Mouse (Mus musculus) heart, embryonic 16.5 days (tissue): ENCODE results near the gene Dusp10. TPM values are rescaled to one million over a fixed set of nuclear protein-coding genes. Genes with fewer than 3 reads are reported as not detected.

Experiments
- ATAC-seq: fragments of 200-750 bp; cut with Nextera tagmentation; replicated peaks from 2 replicates; pipeline ENCODE4 v1.8.0; 2017; ENCODE audit warnings: moderate number of reproducible peaks; ENCODE audit not compliant: insufficient read depth, low FRiP score; ENCODE audit errors: extremely low read depth
- H3K27ac ChIP-seq: fragments of 300-500 bp; sonication (generic); 2 replicates; pipeline ENCODE4 v1.5.1; 2014; ENCODE audit warnings: mild to moderate bottlenecking, low read length, control low read depth, moderate library complexity
- H3K27me3 ChIP-seq: fragments of 300-500 bp; sonication (generic); 2 replicates; pipeline ENCODE4 v1.6.1; 2014; ENCODE audit warnings: low read length, mixed read lengths; ENCODE audit not compliant: control insufficient read depth, insufficient read depth
- H3K36me3 ChIP-seq: fragments of 300-500 bp; sonication (generic); 2 replicates; pipeline ENCODE4 v1.6.1; 2014; ENCODE audit not compliant: control insufficient read depth, insufficient read depth
- H3K4me1 ChIP-seq: fragments of 300-500 bp; sonication (generic); 2 replicates; pipeline ENCODE4 v1.6.1; 2014; ENCODE audit warnings: low read length, mixed read lengths; ENCODE audit not compliant: control insufficient read depth, insufficient read depth
- H3K4me2 ChIP-seq: fragments of 300-500 bp; sonication (generic); 2 replicates; pipeline ENCODE4 v1.6.1; 2014; ENCODE audit warnings: low read depth, mild to moderate bottlenecking, control low read depth, low read length
- H3K4me3 ChIP-seq: fragments of 300-500 bp; sonication (generic); 2 replicates; pipeline ENCODE4 v1.5.1; 2014; ENCODE audit warnings: mild to moderate bottlenecking, control low read depth, low read length
- H3K9ac ChIP-seq: fragments of 300-500 bp; sonication (generic); 2 replicates; pipeline ENCODE4 v1.6.1; 2014; ENCODE audit warnings: low read length, control low read depth
- H3K9me3 ChIP-seq: fragments of 300-500 bp; sonication (generic); replicated peaks from 2 replicates; pipeline ENCODE4 v1.6.1; 2016; ENCODE audit warnings: low read length; ENCODE audit not compliant: control insufficient read depth
- WGBS: fragments of 180-500 bp; shearing (Covaris S2); extraction: QIAGEN DNeasy Blood & Tissue Kit; methylation state at CpG from one replicate; pipeline ENCODE4 v1.1.7; 2014; 5-methylcytosine and 5-hydroxymethylcytosine counted together
- polyA plus RNA-seq: library from polyadenylated mRNA; unstranded; fragments of >200 nt; fragmentation: Nextera tagmentation; extraction: Ambion mirVana; gene quantifications from 2 replicates; pipeline ENCODE4 v1.2.1, GENCODE M21; 2015

The Dusp10 gene
- polyA plus RNA-seq, result 11.7 and 15.5 TPM in 2 replicates

DNA sequence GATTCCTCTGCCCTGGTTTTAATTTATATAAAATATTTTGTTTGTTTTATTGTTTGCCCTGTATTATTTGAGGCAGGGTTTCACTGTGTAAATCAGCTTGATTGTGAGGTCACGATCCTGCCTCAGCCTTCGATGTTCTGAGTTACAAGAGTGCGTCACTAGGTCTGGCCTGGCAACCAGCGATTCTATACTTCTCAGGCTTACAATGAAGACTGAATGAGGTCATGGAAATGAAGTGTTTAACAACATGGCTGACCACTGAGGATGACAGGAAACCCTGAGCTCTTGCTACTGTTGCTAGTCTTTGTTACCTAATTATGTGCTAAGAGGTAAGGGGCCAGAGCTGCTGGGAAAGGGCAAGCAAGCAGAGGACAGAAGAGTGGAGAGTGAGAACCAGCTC, at the start of gene Dusp10:
TSS of gene Dusp10 (plus strand) at position 197 of the 400 bp plus-strand sequence.
- no peaks in the 10 kb centered on the region for H3K27me3 ChIP-seq
- no peak within 1 kb of the TSS for H3K9ac ChIP-seq
- H3K4me2 ChIP-seq, result no peak within 1 kb of the TSS
- no peaks in the 10 kb centered on the region for H3K4me1 ChIP-seq
- no peaks in the 10 kb centered on the region for H3K9me3 ChIP-seq
- no peak for ATAC-seq
- no peak within 1 kb of the TSS for H3K4me3 ChIP-seq
- WGBS, result 90% methylated on average over 4 of the region's 4 CpGs
- no peak within 1 kb of the TSS for H3K27ac ChIP-seq
- H3K36me3 ChIP-seq, result no peaks in the 10 kb centered on the region

DNA sequence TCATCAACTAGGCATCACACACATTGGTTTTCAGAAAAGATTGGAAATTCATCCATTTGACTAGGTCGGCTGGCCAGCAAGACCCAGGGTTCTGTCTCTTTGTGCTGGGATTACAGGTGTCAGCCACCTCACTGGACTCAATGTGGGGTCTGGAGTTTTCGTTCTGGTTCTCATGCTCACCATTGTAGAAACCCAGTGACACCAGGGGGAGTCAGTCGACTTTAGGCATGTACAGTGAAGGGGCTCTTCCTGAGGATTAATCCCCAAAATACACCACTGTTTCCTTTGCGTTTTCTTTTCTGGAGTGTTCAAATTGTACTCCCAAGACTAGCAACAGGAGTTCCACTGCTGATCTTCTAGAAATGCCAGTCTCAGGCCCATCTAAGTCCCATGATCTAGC, 47.8 kb upstream of the Dusp10 start:
- Histone ChIP-seq H3K9me3 (no peaks in the 10 kb centered on the region), H3K4me1 (no peaks in the 10 kb centered on the region), H3K27ac (no peak overlapping the region), H3K9ac (no peak overlapping the region), H3K4me2 (no peak overlapping the region), H3K27me3 (no peaks in the 10 kb centered on the region), H3K4me3 (no peak overlapping the region), H3K36me3 (no peaks in the 10 kb centered on the region)
- no peak for ATAC-seq
- 64% methylated on average over 4 of the region's 4 CpGs for WGBS

DNA sequence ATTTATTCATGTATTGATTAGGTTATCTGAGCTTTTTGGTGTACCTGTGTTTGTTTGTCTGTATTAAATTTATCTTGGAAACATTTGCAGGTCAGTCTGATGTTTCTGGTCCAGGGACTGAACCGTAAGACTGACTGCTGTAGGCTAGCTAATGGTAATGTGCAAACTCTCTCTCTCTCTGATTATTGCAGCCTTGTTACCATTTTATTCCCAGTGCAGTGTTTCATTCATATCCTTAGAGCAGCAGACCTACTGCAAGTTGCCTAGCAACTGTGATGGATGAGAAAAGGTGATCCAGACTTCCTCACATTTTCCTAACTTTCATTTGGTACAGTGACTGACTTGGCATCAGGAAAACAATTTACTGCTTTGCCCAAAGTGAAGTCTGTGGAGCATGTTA, 43.8 kb upstream of the Dusp10 start:
- Histone ChIP-seq H3K9ac (no peak overlapping the region), H3K4me1 (no peaks in the 10 kb centered on the region), H3K36me3 (no peaks in the 10 kb centered on the region), H3K4me2 (no peak overlapping the region), H3K4me3 (no peak overlapping the region), H3K27me3 (no peaks in the 10 kb centered on the region), H3K9me3 (no peaks in the 10 kb centered on the region), H3K27ac (no peak overlapping the region)
- no peak for ATAC-seq
- 89% methylated on average over 1 of the region's 1 CpGs for WGBS

DNA sequence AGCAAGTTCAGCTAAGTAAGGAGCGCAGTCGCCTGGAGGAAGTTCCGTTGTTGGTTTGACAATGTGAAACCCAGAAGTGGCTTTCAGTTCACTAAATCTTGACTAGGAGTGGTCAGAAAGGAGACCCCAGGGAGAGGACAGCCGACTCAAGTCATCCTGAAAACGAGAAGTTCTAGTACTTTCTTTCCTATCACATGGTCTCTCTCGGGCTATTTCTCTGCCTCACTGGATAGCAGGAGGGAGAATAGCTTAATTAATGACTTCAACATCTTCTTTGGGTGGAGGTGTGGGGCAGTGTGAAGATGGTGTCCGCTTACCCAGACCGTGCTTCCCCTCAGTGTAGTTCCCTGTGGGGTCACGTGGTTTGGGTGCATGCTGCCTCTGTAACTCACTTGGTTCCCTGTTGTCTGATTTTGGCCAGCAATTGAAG, 33.3 kb upstream of the Dusp10 start:
- Histone ChIP-seq H3K9me3 (no peaks in the 10 kb centered on the region), H3K4me1 (no peaks in the 10 kb centered on the region), H3K36me3 (no peaks in the 10 kb centered on the region), H3K4me2 (no peak overlapping the region), H3K9ac (no peak overlapping the region), H3K27me3 (no peaks in the 10 kb centered on the region), H3K4me3 (no peak overlapping the region), H3K27ac (no peak overlapping the region)
- WGBS, result 81% methylated on average over 9 of the region's 9 CpGs
- ATAC-seq, result no peak

DNA sequence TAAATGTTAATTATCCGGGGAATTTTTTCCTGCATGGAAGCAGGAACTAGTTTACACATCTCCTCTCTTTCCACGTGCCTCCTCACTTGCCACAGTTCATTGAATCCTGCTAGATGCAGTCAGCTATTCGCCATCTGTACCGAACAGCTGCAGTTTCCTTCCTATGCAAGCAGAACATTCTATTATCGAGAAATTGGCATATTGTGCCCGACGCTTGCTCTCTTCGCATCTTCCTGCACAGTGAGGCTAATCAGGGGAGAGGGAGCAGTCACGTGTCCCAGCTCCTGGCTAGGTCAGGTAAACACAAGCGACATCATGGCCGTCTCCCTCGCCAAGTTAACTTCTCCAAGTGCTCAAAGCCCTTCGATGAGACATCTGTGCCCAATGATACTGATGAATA, 31.0 kb upstream of the Dusp10 start:
- WGBS, result 54% methylated on average over 13 of the region's 13 CpGs
- no peak for ATAC-seq
- no peak overlapping the region for H3K27ac ChIP-seq

DNA sequence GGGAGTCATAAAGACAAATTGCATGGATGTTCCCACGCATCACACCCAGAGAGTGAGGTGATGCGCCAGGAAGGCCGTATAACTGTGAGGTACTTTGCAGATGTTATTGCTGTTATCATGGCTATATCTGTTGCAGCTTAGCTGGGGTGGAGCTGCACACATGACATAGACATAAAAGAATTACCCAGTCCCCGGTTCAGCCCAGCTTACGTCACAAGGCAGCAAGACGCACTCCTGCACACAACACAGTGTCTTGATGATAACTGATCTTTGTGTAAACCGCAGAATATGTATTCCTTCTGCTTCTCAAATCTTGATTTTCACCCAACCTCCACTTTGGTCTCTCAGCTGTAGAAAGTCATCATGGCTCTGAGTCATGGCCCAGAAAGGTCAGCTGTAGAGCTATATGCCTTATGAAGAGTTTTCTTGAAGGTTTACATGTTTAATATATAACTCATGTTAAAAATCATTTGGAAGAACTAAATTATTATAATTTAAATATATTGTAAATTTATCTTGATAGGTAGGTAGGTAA, 25.3 kb upstream of the Dusp10 start:
- Histone ChIP-seq H3K36me3 (no peaks in the 10 kb centered on the region), H3K4me2 (no peak overlapping the region), H3K9ac (no peak overlapping the region), H3K9me3 (no peaks in the 10 kb centered on the region), H3K27ac (no peak overlapping the region), H3K27me3 (no peaks in the 10 kb centered on the region), H3K4me3 (no peak overlapping the region), H3K4me1 (no peaks in the 10 kb centered on the region)
- 88% methylated on average over 7 of the region's 7 CpGs for WGBS
- ATAC-seq, result no peak

More for the DNA sequence above, 31.0 kb upstream of the Dusp10 start:
- Histone ChIP-seq H3K9ac (no peak overlapping the region), H3K36me3 (no peaks in the 10 kb centered on the region), H3K4me2 (no peak overlapping the region), H3K4me1 (no peaks in the 10 kb centered on the region), H3K27me3 (no peaks in the 10 kb centered on the region), H3K9me3 (no peaks in the 10 kb centered on the region), H3K4me3 (no peak overlapping the region)

DNA sequence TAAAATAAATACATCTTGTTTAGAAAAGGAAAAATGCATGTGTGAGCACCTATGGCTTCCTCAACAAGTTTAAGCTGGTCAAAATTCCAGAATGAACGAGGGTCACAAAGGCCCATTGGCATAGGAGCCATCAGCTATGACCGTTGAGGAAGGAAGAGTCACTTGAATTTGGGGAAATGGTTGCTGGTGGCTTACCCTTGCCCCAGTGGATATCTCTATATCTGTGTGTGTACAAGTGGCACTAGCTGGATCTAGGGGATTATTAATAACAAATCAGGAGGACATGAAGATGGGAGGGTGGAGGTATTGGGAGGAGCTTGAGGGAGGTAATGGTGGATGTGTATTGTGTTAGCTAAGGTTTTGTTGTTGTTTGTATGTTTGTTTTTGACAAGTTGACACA, 21.2 kb upstream of the Dusp10 start:
- Histone ChIP-seq H3K4me1 (no peaks in the 10 kb centered on the region), H3K9me3 (no peaks in the 10 kb centered on the region), H3K4me2 (no peak overlapping the region), H3K9ac (no peak overlapping the region), H3K27ac (no peak overlapping the region), H3K27me3 (no peaks in the 10 kb centered on the region), H3K36me3 (no peaks in the 10 kb centered on the region), H3K4me3 (no peak overlapping the region)
- no peak for ATAC-seq
- WGBS, result 86% methylated on average over 2 of the region's 2 CpGs

DNA sequence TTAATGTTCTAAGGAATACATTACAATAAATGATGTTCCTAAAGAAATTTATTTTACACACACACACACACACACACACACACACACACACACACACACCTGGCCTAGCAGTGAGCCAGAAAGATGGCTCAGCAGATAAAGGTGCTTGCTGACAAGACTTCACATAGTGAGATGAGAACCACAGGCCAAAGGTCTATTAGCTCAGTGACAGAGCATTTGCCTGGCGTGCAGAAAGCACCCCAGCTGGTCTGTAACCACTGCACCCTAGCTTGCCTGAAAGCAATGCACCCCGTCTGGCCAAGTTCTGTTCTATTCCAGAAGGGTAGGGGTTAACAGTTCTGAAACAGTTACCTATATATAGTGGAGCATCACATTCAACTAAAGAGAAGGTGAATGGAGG, 15.9 kb upstream of the Dusp10 start:
- no peak overlapping the region for H3K4me3 ChIP-seq
- no peaks in the 10 kb centered on the region for H3K9me3 ChIP-seq
- no peak overlapping the region for H3K9ac ChIP-seq
- no peaks in the 10 kb centered on the region for H3K4me1 ChIP-seq
- no peak overlapping the region for H3K4me2 ChIP-seq
- no peak for ATAC-seq
- no peaks in the 10 kb centered on the region for H3K36me3 ChIP-seq
- H3K27ac ChIP-seq, result no peak overlapping the region
- H3K27me3 ChIP-seq, result no peaks in the 10 kb centered on the region
- WGBS, result 57% methylated on average over 2 of the region's 2 CpGs

DNA sequence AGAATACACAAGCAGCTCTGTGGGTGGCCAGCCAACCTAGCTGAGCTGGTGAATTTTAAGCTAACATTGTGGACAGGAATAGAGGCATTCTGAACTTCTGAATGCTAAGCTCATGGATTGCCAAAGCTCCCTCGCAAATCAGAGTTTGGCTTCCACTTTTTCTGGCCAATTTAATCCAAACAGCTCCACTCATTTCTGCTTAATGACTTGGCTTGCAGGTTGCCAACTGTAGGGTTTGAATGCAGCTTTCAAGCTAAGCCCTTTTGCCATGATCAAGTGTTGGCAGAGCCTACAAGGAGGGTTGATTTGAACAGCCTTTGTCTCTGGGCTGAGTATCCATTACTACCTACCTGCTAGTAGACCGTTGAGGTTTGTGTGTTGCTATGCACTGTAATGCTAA, 10.6 kb upstream of the Dusp10 start:
- ATAC-seq, result no peak
- H3K9ac ChIP-seq, result no peak overlapping the region
- H3K27me3 ChIP-seq, result no peaks in the 10 kb centered on the region
- 85% methylated on average over 2 of the region's 2 CpGs for WGBS
- no peak overlapping the region for H3K4me3 ChIP-seq
- H3K27ac ChIP-seq, result no peak overlapping the region
- no peaks in the 10 kb centered on the region; the same call in 1 of the 2 replicates for H3K4me1 ChIP-seq
- H3K9me3 ChIP-seq, result no peaks in the 10 kb centered on the region
- H3K36me3 ChIP-seq, result no peaks in the 10 kb centered on the region
- no peak overlapping the region for H3K4me2 ChIP-seq
